Mouse (Mus musculus): ENCODE measurements around the gene Ckmt1. TPM values are rescaled to one million over a fixed set of nuclear protein-coding genes. Genes with fewer than 3 reads are reported as not detected.
A peak's percentile ranks its signal among the peaks of the same experiment; 100 is the strongest.

Ckmt1 gene
- 1.6 and 2.1 TPM in 2 replicates for polyA plus RNA-seq (2016; fragmentation: Nextera tagmentation; extraction: Ambion mirVana)

DNA sequence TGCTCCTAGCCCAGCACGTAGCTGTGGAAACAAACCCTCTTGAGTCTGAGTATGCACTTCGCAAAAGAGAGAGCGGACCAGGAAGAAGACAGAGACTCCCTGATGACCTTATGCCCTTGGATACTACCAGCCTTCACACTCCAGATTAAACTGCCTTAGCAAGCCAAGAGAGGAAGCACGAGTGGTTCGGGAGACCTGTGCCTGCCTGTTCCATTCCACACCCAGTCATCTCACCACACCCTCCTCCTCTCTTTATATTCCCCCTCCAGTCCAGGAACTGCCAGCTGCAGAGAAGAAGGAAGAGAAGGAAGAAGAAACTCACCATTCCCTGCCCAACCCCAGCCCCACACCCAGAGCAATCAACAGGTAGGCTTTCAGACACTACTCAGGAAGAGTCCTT lies at the start of gene Ckmt1:
TSS of gene Ckmt1 (plus strand) at position 221 of the 400 bp plus-strand sequence.
- no peaks in the 10 kb centered on the region for H3K9me3 ChIP-seq
- H3K27me3 ChIP-seq = peaks cover 19% of the 10 kb centered on the region
- no peak for ATAC-seq (ENCODE audit: insufficient number of reproducible peaks, insufficient read depth, low FRiP score, low TSS enrichment, low read depth)
- no peak within 1 kb of the TSS for H3K9ac ChIP-seq (replicated peaks)
- H3K27ac ChIP-seq = no peak within 1 kb of the TSS
- H3K4me1 ChIP-seq (replicated peaks) = peaks cover 17% of the 10 kb centered on the region
- WGBS = 69% methylated on average over 5 of the region's 5 CpGs
- H3K4me2 ChIP-seq = peak within 1 kb of the TSS; percentile 62
- H3K36me3 ChIP-seq = no peaks in the 10 kb centered on the region
- peak within 1 kb of the TSS; percentile 28 for H3K4me3 ChIP-seq (replicated peaks)

DNA sequence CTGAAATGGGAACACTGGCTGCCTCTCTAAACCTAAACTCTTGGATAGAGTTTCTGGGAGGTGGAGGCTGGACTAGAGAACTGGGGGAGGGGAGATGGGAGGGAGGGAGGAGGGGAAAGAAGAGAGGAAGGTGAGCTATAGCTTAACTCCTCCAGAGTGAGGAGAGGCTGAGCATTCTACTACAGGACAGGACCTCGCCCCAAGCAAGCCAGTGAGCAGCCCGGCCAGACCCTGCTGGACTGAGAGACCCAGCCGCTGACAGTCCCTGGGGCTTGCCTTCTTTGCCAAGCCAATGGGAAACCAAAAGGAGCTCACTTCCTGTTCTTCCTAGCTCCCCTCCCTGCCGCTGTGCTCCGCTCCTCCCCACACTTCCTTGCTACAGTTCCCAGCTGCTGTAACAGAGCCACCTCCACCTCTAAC lies 48.5 kb upstream of the Ckmt1 start:
- Histone ChIP-seq H3K36me3 (peaks cover 16% of the 10 kb centered on the region; the same call in 1 of the 2 replicates), H3K27me3 (peaks cover 34% of the 10 kb centered on the region), H3K27ac (no peak overlapping the region), H3K9me3 (no peaks in the 10 kb centered on the region), H3K9ac (replicated peaks) (no peak overlapping the region), H3K4me3 (replicated peaks) (no peak overlapping the region), H3K4me2 (peak overlapping the region; percentile 39; the same call in 1 of the 2 replicates), H3K4me1 (replicated peaks) (peaks cover 12% of the 10 kb centered on the region)
- no peak for ATAC-seq (ENCODE audit: insufficient number of reproducible peaks, insufficient read depth, low FRiP score, low TSS enrichment, low read depth)
- 11% methylated on average over 5 of the region's 5 CpGs for WGBS

DNA sequence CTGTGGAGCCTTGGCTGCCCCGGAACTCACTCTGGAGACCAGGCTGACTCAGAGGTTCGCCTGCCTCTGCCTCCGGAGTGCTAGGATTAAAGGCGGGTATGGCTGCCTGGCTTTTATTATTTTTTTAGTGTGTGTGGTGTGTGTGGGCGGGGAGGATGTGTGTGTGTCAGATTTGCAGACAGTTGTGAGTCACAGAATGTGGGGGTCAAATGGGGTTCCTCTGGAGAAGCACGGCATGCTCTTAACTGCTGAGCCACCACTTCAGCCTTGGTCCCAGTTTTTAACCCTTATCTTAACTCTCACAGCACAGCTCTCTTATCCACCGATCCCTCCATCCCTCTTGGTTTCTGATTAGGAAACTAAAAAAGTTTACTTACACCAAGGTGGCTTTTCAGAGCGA lies 41.2 kb upstream of the Ckmt1 start:
- H3K27ac ChIP-seq = no peak overlapping the region
- H3K36me3 ChIP-seq = 0 out of 2 replicates have a peak, but pooled peaks cover 3% of the 10 kb centered on the region
- 84% methylated on average over 8 of the region's 8 CpGs for WGBS
- ATAC-seq (ENCODE audit: insufficient number of reproducible peaks, insufficient read depth, low FRiP score, low TSS enrichment, low read depth) = no peak
- no peak overlapping the region for H3K9ac ChIP-seq (replicated peaks)
- H3K27me3 ChIP-seq = no peaks in the 10 kb centered on the region
- H3K4me2 ChIP-seq = no peak overlapping the region
- no peaks in the 10 kb centered on the region for H3K4me1 ChIP-seq (replicated peaks)
- H3K4me3 ChIP-seq (replicated peaks) = no peak overlapping the region
- no peaks in the 10 kb centered on the region for H3K9me3 ChIP-seq

DNA sequence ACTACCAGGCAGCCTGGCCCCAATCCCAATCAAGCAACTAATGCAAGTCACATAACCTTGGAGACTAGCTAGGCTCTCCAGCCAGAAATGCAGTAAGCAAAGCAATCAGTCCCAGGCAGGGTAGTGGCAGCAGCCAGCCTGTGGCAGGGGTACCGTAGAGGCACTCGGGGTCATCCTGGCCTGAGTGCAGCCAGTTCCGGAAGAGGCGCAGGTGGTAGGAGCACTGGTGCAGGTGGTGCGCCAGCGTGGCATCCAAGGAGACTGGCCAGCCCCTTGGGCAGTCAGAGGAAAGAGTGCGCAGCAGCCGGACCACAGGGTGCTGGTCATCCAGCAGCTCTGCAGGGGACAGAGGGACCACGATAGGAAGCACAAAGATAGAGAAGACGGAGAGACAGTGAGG lies 34.5 kb upstream of the Ckmt1 start:
- ATAC-seq (ENCODE audit: insufficient number of reproducible peaks, insufficient read depth, low FRiP score, low TSS enrichment, low read depth) = no peak
- H3K4me1 ChIP-seq (replicated peaks) = 0 out of 2 replicates have a peak, but pooled peaks cover 5% of the 10 kb centered on the region
- 92% methylated on average over 10 of the region's 10 CpGs for WGBS
- no peak overlapping the region for H3K27ac ChIP-seq
- H3K36me3 ChIP-seq = 0 out of 2 replicates have a peak, but pooled peaks cover 3% of the 10 kb centered on the region
- H3K9me3 ChIP-seq = no peaks in the 10 kb centered on the region
- no peak overlapping the region for H3K9ac ChIP-seq (replicated peaks)
- no peak overlapping the region for H3K4me3 ChIP-seq (replicated peaks)
- H3K4me2 ChIP-seq = no peak overlapping the region
- no peaks in the 10 kb centered on the region for H3K27me3 ChIP-seq

DNA sequence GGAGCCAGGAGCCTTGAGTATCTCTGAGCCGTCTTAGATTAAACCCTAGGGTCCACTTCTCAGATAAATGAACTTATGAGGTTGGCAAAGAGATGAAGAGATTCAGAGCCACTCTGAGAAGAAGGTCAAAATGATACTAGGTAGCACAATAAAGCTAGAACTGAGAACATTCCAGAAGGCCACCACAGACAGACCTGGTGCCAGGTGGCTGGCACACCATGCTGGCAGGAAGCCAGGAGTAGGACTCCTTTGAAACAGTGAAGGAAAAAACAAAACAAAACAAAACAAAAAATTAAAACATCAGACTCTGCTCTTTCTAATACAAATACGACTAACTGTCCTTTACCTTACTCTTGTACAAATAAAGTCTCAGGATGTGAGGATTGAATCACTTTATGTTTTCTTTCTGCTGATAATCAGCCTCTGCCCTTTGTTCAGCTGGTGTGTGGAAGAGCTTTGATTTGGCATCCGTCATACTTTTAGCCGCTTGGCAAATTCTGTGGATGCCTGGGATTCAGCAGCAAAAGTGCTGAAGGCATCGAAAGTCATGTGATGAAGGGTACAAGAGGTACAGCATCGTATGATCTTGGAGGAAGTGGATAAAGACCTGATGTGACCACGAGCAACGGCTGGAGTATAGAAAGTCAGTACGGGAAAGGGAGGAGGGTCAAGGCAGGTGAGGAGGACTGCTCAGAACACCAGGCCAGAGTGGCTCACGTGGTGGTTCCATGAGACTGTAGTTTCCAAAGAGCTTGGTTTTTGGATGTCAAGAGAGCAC lies 33.6 kb upstream of the Ckmt1 start:
- no peak for ATAC-seq (ENCODE audit: insufficient number of reproducible peaks, insufficient read depth, low FRiP score, low TSS enrichment, low read depth)
- Histone ChIP-seq H3K4me1 (replicated peaks) (0 out of 2 replicates have a peak, but pooled peaks cover 5% of the 10 kb centered on the region), H3K4me3 (replicated peaks) (no peak overlapping the region), H3K9me3 (no peaks in the 10 kb centered on the region), H3K36me3 (0 out of 2 replicates have a peak, but pooled peaks cover 3% of the 10 kb centered on the region), H3K27ac (no peak overlapping the region), H3K27me3 (no peaks in the 10 kb centered on the region), H3K4me2 (no peak overlapping the region), H3K9ac (replicated peaks) (no peak overlapping the region)
- WGBS = 84% methylated on average over 10 of the region's 10 CpGs

DNA sequence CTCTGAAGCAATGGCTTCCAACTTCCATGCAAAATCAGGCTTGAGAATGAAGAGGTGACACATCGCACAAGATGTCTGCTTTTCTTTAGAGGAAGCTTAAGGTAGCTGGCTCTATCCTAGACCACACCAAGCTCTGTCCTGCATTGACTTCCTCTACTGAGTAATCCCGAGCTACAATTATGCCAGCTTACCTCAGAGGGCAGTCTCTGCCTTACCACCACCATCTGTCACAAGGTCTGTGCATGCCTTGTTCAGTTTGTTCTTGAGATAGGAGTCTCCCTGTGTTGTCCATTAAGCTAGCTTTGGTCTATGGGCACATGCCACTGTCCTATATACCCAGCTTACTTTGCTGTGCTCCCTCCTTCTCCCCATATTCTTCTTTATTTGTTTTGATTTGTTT lies 28.0 kb upstream of the Ckmt1 start:
- Histone ChIP-seq H3K9ac (replicated peaks) (no peak overlapping the region), H3K36me3 (no peaks in the 10 kb centered on the region), H3K4me2 (no peak overlapping the region), H3K27ac (no peak overlapping the region), H3K4me1 (replicated peaks) (0 out of 2 replicates have a peak, but pooled peaks cover 5% of the 10 kb centered on the region), H3K9me3 (no peaks in the 10 kb centered on the region), H3K4me3 (replicated peaks) (no peak overlapping the region), H3K27me3 (no peaks in the 10 kb centered on the region)
- WGBS = 88% methylated on average over 2 of the region's 2 CpGs
- ATAC-seq (ENCODE audit: insufficient number of reproducible peaks, insufficient read depth, low FRiP score, low TSS enrichment, low read depth) = no peak

DNA sequence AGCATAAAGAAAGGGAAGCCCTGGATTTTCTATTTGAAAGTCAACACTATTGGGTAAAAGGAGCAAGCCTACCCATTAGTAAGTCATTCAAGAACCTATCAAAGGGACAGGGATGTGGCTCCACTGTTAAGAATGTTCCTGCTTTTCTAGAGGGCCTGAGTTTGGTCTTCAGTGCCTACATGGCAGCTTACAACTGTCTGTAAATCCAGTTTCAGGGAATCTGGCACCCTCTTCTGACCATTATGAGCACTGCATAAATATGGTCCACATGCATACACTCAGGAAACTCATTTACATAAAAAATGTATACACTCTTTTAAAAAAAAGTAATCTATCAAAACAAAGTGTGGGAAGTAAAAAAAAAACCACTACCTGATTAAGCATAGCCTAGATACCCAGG lies 18.5 kb upstream of the Ckmt1 start:
- no peak for ATAC-seq (ENCODE audit: insufficient number of reproducible peaks, insufficient read depth, low FRiP score, low TSS enrichment, low read depth)
- H3K9ac ChIP-seq (replicated peaks) = no peak overlapping the region
- no peaks in the 10 kb centered on the region for H3K27me3 ChIP-seq
- no peak overlapping the region for H3K27ac ChIP-seq
- H3K4me1 ChIP-seq (replicated peaks) = no peaks in the 10 kb centered on the region
- H3K4me2 ChIP-seq = no peak overlapping the region
- no peaks in the 10 kb centered on the region for H3K36me3 ChIP-seq
- H3K9me3 ChIP-seq = no peaks in the 10 kb centered on the region
- no peak overlapping the region for H3K4me3 ChIP-seq (replicated peaks)

DNA sequence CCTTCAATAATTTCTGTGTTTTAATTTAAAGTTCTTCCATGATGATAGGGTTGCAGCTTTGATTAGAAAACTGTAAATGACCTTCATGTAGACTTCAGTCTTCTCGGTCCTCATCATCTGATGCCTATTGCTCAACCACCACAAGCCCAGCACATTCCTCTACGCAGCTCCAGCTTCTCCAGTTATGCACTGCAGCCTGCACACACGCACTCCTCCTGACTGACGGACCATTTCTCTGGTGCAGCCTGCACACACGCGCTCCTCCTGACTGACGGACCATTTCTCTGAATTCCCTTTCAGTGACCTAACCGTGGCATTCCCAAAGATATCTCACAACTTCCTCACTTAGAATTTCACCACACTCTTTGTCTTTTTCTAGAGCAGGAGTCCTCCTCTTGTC lies 4.4 kb upstream of the Ckmt1 start:
- WGBS = 82% methylated on average over 8 of the region's 8 CpGs
- no peaks in the 10 kb centered on the region for H3K36me3 ChIP-seq
- peaks cover 6% of the 10 kb centered on the region for H3K27me3 ChIP-seq
- H3K9ac ChIP-seq (replicated peaks) = no peak overlapping the region
- no peak overlapping the region for H3K4me3 ChIP-seq (replicated peaks)
- no peaks in the 10 kb centered on the region for H3K9me3 ChIP-seq
- H3K4me2 ChIP-seq = no peak overlapping the region
- H3K4me1 ChIP-seq (replicated peaks) = peaks cover 8% of the 10 kb centered on the region
- no peak for ATAC-seq (ENCODE audit: insufficient number of reproducible peaks, insufficient read depth, low FRiP score, low TSS enrichment, low read depth)
- no peak overlapping the region for H3K27ac ChIP-seq

DNA sequence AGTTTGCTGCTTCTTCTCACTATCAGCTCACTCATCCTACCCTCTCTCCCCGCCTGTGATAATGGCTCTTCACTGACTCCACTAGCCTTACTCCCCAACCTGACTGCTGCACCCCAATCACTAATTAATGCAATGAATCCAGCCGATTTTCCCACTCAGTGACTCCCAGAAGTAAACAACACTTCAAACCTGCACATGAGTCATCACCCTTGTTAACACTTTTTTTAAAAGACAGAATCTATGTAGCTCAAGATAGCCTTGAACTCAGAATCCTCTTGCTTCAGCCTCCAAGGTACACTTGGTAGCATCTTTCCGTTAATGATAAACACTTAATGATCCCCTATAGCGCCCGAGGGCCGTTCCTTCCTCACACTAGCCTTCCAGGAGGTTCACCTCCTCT lies 3.1 kb upstream of the Ckmt1 start:
- Histone ChIP-seq H3K36me3 (no peaks in the 10 kb centered on the region), H3K9me3 (no peaks in the 10 kb centered on the region), H3K9ac (replicated peaks) (peak overlapping the region; percentile 76), H3K4me1 (replicated peaks) (peaks cover 17% of the 10 kb centered on the region), H3K27ac (peak overlapping the region; percentile 75; the same call in 1 of the 2 replicates), H3K4me2 (peak overlapping the region; percentile 79), H3K4me3 (replicated peaks) (peak overlapping the region; percentile 69), H3K27me3 (peaks cover 17% of the 10 kb centered on the region)
- ATAC-seq (ENCODE audit: insufficient number of reproducible peaks, insufficient read depth, low FRiP score, low TSS enrichment, low read depth) = no peak
- WGBS = 5% methylated on average over 6 of the region's 6 CpGs

DNA sequence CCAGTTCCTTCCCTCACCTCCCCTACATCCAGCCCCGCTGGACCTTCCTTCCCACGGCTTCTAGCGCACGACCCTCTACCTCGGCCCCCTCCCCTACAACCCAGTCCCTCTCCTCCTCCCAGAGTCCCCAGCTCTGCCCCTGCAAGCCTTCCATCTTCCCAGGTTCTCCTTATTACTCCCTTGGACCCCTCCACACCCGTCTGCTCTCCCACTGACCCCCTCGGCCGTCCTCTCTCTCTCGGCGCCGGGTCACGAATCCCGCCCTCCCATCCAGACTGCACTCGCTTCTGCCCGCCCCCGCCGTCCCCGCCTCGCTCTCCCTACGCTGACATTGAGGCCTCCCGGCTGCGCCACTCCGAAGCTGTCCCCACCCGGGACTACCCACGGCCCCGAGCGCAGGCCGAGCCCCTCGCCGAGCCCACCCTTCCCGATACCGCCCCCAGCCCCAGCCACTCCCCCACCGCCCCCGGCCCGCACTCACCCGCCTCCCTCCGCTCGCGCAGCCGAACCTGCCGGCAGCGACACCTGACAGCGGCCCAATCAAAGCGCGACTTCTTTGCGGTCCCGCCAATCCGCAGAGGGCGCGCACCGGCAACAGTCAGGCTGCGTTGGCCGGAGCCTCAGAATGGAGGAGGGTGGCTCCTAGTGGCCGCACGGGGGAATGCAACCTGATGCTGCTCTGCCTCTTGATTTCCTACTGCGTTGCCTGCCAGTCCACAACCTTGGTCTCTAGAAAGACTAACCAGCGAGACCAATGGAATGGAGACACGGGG lies 2.5 kb upstream of the Ckmt1 start, which contains the start of gene Ppip5k1:
TSS of gene Ppip5k1 (minus strand) at position 577 of the 773 bp plus-strand sequence.
- H3K27me3 ChIP-seq = peaks cover 19% of the 10 kb centered on the region
- H3K4me2 ChIP-seq = peak within 1 kb of the TSS; percentile 79
- under 1% methylated on average over 58 of the region's 58 CpGs for WGBS
- H3K9ac ChIP-seq (replicated peaks) = peak within 1 kb of the TSS; percentile 76
- H3K4me1 ChIP-seq (replicated peaks) = peaks cover 17% of the 10 kb centered on the region
- no peaks in the 10 kb centered on the region for H3K9me3 ChIP-seq
- peak within 1 kb of the TSS; percentile 75 for H3K27ac ChIP-seq
- peak; percentile 92 for ATAC-seq (ENCODE audit: insufficient number of reproducible peaks, insufficient read depth, low FRiP score, low TSS enrichment, low read depth)
- peak within 1 kb of the TSS; percentile 69 for H3K4me3 ChIP-seq (replicated peaks)
- no peaks in the 10 kb centered on the region for H3K36me3 ChIP-seq

DNA sequence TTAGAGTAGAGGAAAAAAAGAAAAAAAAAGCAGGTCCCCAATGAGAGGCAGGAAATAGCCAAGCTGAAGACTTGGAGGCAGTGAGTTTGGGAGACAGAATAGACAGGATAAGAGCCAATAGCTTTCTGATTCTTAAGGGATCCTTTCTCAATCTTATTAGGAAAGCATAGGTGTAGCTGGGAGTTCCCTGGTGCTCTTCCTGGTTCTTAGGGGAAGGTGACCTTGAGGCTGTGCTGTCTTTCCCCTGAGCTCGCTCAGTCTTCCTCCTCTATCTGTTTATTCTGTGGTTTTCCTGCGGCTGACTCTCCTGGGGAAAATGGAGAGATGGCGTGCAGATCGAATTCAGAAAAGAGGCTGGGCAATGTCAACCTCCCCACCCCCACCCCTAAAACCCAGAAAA lies 447 bp downstream of the Ckmt1 start:
- Histone ChIP-seq H3K27ac (no peak overlapping the region), H3K4me3 (replicated peaks) (peak overlapping the region; percentile 28; the same call in 1 of the 2 replicates), H3K36me3 (no peaks in the 10 kb centered on the region), H3K4me1 (replicated peaks) (peaks cover 17% of the 10 kb centered on the region), H3K9ac (replicated peaks) (no peak overlapping the region), H3K9me3 (no peaks in the 10 kb centered on the region), H3K4me2 (peak overlapping the region; percentile 62), H3K27me3 (peaks cover 19% of the 10 kb centered on the region)
- ATAC-seq (ENCODE audit: insufficient number of reproducible peaks, insufficient read depth, low FRiP score, low TSS enrichment, low read depth) = no peak
- WGBS = 3% methylated on average over 4 of the region's 4 CpGs

All from limb, embryonic 12.5 days (tissue).